Mouse (Mus musculus): ENCODE results near the gene Dhx8.

Gene Dhx8

GRCm38 (mm10) chr11:101732518-101733440, at the start of gene Dhx8:
Gene Dhx8 (plus strand): TSS chr11:101732919.
- peak; percentile 84 for DNase-seq (ENCODE audit: extremely low read depth, low read depth, low spot score)

DNA sequence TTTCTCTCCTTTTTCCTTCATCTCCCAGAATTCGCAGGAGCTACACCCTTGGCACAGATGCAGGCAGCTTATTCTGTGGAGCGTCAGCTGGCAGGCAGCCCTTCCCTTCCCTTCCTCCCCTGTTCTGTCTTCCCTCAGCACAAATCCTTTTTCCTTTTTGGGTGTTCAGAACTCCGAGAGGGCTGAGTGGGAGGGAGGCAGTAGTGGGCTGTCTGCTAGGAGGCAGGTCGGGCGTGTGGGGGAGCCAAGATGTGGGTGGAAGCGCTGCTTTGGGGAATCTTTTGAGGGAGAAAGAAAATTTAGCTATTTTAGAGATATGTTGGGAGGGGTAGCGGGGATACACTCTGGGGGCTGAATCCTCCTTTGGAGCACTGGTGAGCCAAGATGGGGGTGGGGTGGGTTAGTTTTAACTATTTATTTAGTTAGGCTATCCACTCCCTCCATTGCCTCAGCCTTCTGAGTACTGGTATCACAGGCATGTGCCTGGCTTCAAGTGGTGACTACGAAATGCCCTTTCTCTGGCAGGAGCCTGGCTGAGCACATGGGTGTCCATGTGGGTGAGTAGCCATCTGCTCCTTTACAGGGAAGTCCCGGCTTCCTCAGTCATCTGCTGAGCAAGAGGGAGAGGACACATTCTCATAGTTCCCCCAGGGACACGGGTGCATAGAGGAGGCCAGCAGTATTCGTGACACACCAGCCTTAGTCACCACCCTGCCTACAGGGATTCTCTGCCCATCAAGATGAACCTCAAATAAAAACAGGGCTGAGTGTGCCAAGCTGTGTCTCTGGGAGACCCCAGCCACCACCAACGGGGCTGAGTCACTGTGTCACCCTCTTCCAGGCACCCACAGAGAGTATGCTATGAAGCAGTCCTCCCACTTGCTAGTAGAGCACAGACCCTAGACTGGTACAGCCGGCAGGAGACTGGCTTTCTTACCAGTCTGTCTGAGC, 45.1 kb upstream of the Dhx8 start:
- no peak for DNase-seq (ENCODE audit: extremely low read depth, low read depth, low spot score)

- no peak for DNase-seq (ENCODE audit: extremely low read depth, low read depth, low spot score)
Observed at GRCm38 (mm10) chr11:101689701-101690113, 43.0 kb upstream of the Dhx8 start.

DNA sequence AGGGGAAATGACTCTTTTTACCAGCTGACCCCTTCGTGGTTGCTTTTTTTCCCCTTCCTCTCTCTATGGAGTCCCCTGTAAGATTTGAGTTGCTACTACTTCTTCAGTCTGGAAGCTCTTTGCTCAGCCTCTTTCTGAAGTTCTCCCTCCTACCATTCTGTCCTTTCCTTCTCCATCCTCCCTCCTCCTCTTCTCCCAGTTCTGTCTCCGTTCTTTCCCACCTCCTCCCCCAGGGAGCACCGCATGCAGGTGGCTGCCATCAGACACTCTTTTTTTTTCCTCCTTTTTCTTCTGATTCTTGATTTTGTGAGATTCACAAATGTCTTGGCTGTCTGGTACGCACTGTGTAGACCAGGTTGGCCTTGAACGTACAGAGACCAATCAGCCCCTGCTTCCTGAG, 42.4 kb upstream of the Dhx8 start:
- DNase-seq (ENCODE audit: extremely low read depth, low read depth, low spot score): no peak

DNA sequence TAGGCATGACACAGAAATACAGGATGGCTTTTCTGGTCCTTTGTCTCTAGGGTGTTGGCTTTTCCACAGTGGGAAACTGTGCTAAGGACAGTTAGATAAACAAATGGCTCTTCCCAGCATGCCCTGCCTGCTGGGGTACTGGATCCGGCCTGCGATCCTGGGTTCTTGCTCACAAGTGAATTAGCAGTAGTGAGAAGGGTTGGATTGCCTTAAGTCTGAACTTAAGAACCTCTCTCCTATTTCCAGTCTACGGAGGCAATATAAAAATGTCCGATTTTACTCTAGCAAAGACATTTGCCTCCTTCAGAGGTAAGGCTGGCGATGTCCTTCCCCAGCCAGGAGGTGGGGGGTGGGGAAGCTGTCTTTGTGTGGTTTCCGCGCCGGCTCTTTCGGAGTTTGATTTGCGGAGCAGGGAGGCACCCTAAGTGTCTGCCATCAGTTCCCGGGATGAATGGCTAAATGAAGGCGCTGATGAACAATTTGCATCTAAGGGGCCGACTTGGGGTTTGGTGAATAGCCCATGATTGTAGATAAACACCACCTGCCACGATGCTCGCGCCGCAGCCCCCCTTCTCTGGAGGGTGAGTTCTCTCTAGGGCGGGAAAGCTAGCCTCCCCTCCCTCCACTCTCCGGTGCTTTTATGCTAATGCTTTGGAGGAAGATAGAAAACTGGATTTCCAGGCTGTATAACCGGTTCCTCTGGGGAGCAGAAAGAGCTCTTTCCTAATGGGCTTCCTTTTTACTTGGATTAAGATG, 36.6 kb upstream of the Dhx8 start:
- DNase-seq (ENCODE audit: extremely low read depth, low read depth, low spot score): no peak

GRCm38 (mm10) chr11:101697156-101697861, 35.4 kb upstream of the Dhx8 start:
- DNase-seq (ENCODE audit: extremely low read depth, low read depth, low spot score): no peak

DNA sequence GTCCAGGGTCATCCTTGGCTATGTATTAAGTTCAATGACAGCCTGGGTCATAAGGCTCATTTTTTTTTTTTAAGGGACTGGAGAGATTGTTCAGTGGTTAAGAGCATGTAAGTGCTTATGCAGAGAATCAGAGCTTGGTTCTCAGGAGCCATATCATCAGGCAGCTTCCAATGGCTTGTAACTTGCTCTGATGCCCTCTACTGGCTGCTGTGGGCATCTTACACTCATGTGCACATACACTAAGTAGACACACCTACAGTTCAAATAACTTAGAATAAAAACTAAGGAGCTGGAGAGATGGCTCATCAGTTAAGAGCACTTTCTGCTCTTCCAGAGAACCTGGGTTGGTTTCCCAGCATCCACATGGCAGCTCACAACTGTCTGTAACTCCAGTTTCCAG, 34.6 kb upstream of the Dhx8 start:
- no peak for DNase-seq (ENCODE audit: extremely low read depth, low read depth, low spot score)

DNA sequence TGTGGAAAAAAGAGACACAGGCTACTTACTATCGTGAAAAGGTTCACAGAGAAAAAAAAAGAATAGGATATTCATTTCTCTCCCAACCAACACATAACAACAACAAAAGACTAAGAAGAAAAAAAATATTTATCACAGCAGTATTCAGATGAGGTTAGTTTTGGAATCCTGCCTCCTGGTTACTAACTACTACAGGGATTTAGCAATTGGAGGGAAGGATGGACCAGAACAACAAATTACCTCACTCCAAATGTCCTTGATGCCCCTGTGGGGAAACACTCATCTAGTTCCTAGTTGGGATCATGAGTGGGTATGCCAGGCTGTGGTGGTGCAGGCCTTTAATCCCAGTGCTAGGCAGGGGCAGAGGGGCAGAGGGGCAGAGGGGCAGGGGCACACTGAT, 33.2 kb upstream of the Dhx8 start:
- DNase-seq (ENCODE audit: extremely low read depth, low read depth, low spot score): no peak

- no peak for DNase-seq (ENCODE audit: extremely low read depth, low read depth, low spot score)
Observed at GRCm38 (mm10) chr11:101699991-101700390, 32.7 kb upstream of the Dhx8 start.

DNA sequence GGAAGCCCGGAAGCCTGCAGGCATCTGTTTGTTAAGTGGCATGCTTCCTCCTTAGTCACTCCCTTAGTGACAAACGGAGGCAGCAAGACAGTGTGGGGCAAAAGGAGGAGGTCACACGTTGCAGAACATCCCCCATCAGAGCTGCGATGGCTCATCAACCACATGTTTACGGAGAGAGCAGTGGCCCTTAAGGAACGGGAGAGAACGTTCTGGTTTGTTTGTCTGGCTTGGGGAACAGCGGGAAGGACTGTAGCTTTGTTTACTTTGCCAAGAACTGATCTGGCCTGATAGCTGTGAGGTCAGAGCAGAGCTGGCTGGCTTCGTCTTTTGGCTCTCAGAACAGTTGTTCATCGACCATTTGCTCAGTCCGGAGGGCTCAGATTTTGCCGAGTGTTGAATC, 32.3 kb upstream of the Dhx8 start:
- no peak for DNase-seq (ENCODE audit: extremely low read depth, low read depth, low spot score)

DNA sequence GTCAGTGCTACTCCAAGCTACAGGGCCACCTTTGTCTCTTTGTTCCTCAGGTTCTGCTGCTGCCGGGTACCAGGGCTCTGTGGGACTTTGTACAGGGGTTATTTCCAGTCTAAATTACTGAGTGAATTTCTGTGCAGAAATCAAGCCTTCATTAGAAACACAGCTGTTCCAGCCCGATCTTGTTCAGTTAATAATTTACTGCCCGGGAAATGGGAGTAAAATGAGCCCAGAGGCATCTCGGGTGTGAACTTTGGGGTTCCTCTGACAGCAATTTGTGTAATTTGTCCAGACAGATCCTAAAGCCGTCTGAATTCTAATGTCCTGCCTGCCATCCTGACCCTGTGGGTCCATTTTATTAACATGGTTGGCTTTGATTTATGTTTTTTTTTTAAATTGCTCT, 28.6 kb upstream of the Dhx8 start:
- DNase-seq (ENCODE audit: extremely low read depth, low read depth, low spot score): no peak

DNA sequence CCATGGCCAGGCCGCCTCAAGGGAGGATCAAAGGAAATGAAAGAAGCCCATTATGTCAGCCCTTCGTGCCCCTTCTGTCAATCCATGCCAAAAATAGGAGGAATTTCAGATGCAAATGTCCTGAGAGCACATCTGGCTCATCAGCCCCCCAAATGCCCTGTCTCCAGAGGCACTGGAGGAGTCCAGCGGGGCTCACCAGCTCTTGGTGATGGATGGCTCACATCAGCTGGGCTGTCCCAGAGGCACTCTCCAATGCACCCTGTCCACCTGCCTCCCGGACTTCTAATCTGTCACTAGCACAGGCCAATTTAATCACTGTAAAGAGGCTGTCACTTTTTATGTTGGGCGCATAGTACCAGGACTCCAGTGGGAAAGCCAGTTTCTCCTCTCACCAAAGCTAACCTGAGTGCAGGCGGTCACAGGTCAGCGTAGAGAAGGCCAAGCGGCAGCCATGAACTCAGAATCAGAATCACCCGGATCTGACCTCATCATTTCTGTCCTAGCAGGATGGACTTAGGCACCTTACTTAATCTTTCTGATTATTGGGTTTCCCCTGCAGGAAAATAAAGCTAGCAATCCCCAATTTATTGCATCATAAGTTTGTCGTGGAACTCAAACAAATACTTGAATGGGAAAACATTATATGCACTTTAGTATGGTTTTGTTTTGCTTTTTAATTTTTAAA, 25.8 kb upstream of the Dhx8 start:
- DNase-seq (ENCODE audit: extremely low read depth, low read depth, low spot score): no peak

- DNase-seq (ENCODE audit: extremely low read depth, low read depth, low spot score): no peak
Observed at GRCm38 (mm10) chr11:101708482-101708881, 24.2 kb upstream of the Dhx8 start.

DNA sequence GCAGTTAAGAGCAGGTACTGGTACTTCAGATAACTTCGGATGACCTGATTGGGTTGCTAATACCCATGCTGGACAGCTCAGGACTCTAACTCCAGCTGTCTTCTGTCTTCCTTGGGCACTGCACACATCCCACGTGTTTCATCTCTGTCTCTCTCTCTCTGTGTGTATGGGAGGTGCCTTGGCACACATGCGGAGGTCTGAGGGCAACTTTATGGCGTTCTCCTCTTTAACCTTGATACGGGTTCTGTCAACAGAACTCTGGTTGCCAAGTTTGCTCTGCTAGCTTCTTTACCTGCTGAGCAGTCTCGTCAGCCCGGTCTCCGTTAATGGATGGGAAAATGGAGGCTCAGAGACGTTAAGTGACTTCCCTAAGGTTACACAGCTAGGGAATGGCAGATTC, 19.9 kb upstream of the Dhx8 start:
- no peak for DNase-seq (ENCODE audit: extremely low read depth, low read depth, low spot score)

DNA sequence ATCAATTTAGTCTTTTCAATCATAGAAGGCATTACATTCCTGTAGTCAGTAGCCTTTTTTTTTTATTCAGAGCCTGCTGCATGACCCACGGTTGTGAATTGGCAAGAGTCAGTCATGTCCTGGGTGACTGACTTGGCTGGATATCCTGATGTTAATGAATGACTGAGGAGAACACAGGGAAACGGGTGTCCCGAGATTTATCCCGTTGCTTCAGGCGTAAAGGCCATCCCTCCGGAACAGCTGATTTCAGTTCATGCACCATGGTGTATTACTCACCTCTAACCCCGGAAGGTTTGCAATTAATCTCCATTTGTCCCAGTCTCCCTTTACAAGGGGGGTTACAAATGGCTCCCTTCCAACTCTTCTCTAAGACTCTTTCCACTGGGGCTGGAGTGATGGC, 18.7 kb upstream of the Dhx8 start:
- DNase-seq (ENCODE audit: extremely low read depth, low read depth, low spot score): no peak

DNA sequence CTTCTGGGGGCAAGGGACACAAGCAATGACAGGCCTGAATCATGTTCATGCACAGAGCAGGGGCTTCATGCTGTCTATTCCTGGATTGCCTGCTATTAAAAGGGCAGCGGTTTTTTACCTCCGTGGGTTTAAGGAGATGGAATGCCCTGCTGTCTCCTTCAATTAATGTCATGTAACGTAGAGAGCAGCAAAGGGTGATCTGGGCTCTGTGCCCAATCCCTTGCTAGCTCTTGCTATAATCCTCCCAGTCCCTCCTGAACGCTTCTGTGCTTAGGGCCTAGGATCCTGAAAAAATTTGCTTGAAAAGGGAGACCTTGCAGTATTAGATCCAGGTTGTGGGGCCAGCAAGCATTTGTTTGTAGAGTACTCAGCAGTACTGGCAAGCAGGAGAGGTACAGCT, 14.4 kb upstream of the Dhx8 start:
- DNase-seq (ENCODE audit: extremely low read depth, low read depth, low spot score): no peak

GRCm38 (mm10) chr11:101719986-101720520, 12.7 kb upstream of the Dhx8 start:
- no peak for DNase-seq (ENCODE audit: extremely low read depth, low read depth, low spot score)

DNA sequence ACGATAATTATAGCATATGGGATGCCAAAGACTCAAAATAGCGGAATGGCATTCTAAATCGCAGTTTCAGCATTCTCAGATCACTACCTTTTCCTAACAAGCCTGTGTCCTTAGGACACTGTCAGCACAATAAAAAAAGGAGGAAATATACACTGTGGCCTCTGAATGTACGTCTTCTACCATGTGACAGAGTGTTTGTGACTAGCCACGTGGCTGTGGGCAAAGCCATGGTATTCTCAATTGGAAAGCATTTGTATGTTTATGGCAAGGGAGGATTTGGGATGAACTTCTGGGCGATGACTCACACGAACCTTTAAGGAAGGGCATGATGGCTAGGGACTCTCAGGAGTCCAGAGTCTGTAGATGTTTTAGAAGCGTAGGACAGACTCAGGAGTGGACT, 7.7 kb upstream of the Dhx8 start:
- no peak for DNase-seq (ENCODE audit: extremely low read depth, low read depth, low spot score)

- no peak for DNase-seq (ENCODE audit: extremely low read depth, low read depth, low spot score)
Observed at GRCm38 (mm10) chr11:101726765-101727164, 6.0 kb upstream of the Dhx8 start.

GRCm38 (mm10) chr11:101729308-101729707, 3.4 kb upstream of the Dhx8 start:
- DNase-seq (ENCODE audit: extremely low read depth, low read depth, low spot score): no peak
